Mouse (Mus musculus) MEL (cell line): ENCODE results near the gene Galnt13. TPM values are rescaled to one million over a fixed set of nuclear protein-coding genes. Genes with fewer than 3 reads are reported as not detected.

Experiments used
- DNase-seq: peaks from one replicate; pipeline ENCODE4 v3.0.0; 2011; ENCODE audit warnings: low read depth, low spot score
- H3K27ac ChIP-seq: 2 replicates; pipeline ENCODE4 v1.5.1; 2012; ENCODE audit warnings: low read depth, mild to moderate bottlenecking, control low read depth, low read length, moderate library complexity; ENCODE audit not compliant: control insufficient read depth
- H3K27me3 ChIP-seq, 2 experiments: fragments of 150-350 bp in 1 of 2; sonication (generic) in 1 of 2; 2 replicates each; pipeline ENCODE4 v1.6.1; 2012; ENCODE audit warnings: low read length in 2 of 2, mild to moderate bottlenecking in 2 of 2, improper control_type of control experiment in 1 of 2, moderate library complexity in 1 of 2; ENCODE audit not compliant: insufficient read depth in 2 of 2, control insufficient read depth in 1 of 2
- H3K36me3 ChIP-seq, 2 experiments: 2 replicates each; pipeline ENCODE4 v1.6.1; 2012 to 2014; ENCODE audit warnings: low read length in 2 of 2, improper control_type of control experiment in 1 of 2, inconsistent platforms in 1 of 2, mild to moderate bottlenecking in 1 of 2; ENCODE audit not compliant: insufficient read depth in 2 of 2, control insufficient read depth in 1 of 2
- H3K4me1 ChIP-seq, 2 experiments: fragments of 150-350 bp in 1 of 2; sonication (generic) in 1 of 2; 2 replicates each; pipeline ENCODE4 v1.6.1; 2012; ENCODE audit warnings: low read length in 2 of 2, improper control_type of control experiment in 1 of 2, mild to moderate bottlenecking in 1 of 2; ENCODE audit not compliant: insufficient read depth in 2 of 2, control insufficient read depth in 1 of 2
- H3K4me3 ChIP-seq, 2 experiments: fragments of 150-350 bp in 1 of 2; sonication (generic) in 1 of 2; 2 replicates each; pipeline ENCODE4 v1.5.1; 2012; ENCODE audit warnings: low read depth in 2 of 2, low read length in 2 of 2, mild to moderate bottlenecking in 2 of 2, moderate library complexity in 2 of 2, control low read depth in 1 of 2, improper control_type of control experiment in 1 of 2; ENCODE audit not compliant: control insufficient read depth in 1 of 2, insufficient read depth in 1 of 2
- H3K79me2 ChIP-seq: 2 replicates; pipeline ENCODE4 v1.6.1; 2012; ENCODE audit warnings: mild to moderate bottlenecking, low read length, moderate library complexity; ENCODE audit not compliant: control insufficient read depth, poor library complexity, insufficient read depth
- H3K9ac ChIP-seq: 2 replicates; pipeline ENCODE4 v1.6.1; 2012; ENCODE audit warnings: low read depth, mild to moderate bottlenecking, control low read depth, low read length, moderate library complexity; ENCODE audit not compliant: control insufficient read depth, poor library complexity, severe bottlenecking
- H3K9me3 ChIP-seq: fragments of 150-350 bp; sonication (generic); replicated peaks from 2 replicates; pipeline ENCODE4 v1.6.1; 2012; ENCODE audit warnings: mild to moderate bottlenecking, low read length, improper control_type of control experiment, moderate library complexity; ENCODE audit not compliant: insufficient read depth
- CHD2 ChIP-seq: IDR thresholded peaks from 2 replicates; pipeline ENCODE4 v1.6.1; 2011; ENCODE audit warnings: low read length, improper control_type of control experiment
- HCFC1 ChIP-seq: IDR thresholded peaks from 2 replicates; pipeline ENCODE4 v1.6.1; 2012; ENCODE audit warnings: low read depth, mild to moderate bottlenecking, inconsistent platforms, low read length, improper control_type of control experiment, moderate library complexity
- JUND ChIP-seq: IDR thresholded peaks from 2 replicates; pipeline ENCODE4 v1.6.1; 2011; ENCODE audit warnings: low read depth, mild to moderate bottlenecking, improper control_type of control experiment, low read length
- KAT2A ChIP-seq: conservative IDR thresholded peaks from 2 replicates; pipeline ENCODE4 v1.6.1; 2012; ENCODE audit warnings: low read depth, low read length, improper control_type of control experiment, inconsistent platforms
- MAFK ChIP-seq: IDR thresholded peaks from 2 replicates; pipeline ENCODE4 v1.6.1; 2011; ENCODE audit warnings: low read depth, mild to moderate bottlenecking, low read length, improper control_type of control experiment, borderline replicate concordance
- MAZ ChIP-seq: IDR thresholded peaks from 2 replicates; pipeline ENCODE4 v1.6.1; 2012; ENCODE audit warnings: low read depth, mild to moderate bottlenecking, inconsistent platforms, low read length, improper control_type of control experiment
- MEF2A ChIP-seq: IDR thresholded peaks from 2 replicates; pipeline ENCODE4 v1.6.1; 2014; ENCODE audit warnings: low read depth, mild to moderate bottlenecking, inconsistent platforms, low read length, improper control_type of control experiment; ENCODE audit not compliant: poor library complexity, insufficient replicate concordance, severe bottlenecking; ENCODE audit errors: extremely low read depth
- MXI1 ChIP-seq: IDR thresholded peaks from 2 replicates; pipeline ENCODE4 v1.6.1; 2011; ENCODE audit warnings: mild to moderate bottlenecking, low read depth, low read length, improper control_type of control experiment
- NELFE ChIP-seq: IDR thresholded peaks from 2 replicates; pipeline ENCODE4 v1.6.1; 2011; ENCODE audit warnings: low read depth, low read length, improper control_type of control experiment
- POLR2AphosphoS2 ChIP-seq: IDR thresholded peaks from 2 replicates; pipeline ENCODE4 v1.6.1; 2011; ENCODE audit warnings: low read length, improper control_type of control experiment
- POLR2AphosphoS5 ChIP-seq: IDR thresholded peaks from 2 replicates; pipeline ENCODE4 v1.6.1; 2012; ENCODE audit warnings: low read depth, borderline replicate concordance, mild to moderate bottlenecking, inconsistent platforms, low read length, moderate library complexity, mixed read lengths
- SIN3A ChIP-seq: IDR thresholded peaks from 2 replicates; pipeline ENCODE4 v1.6.1; 2012; ENCODE audit warnings: low read length, improper control_type of control experiment, inconsistent platforms
- SMC3 ChIP-seq: IDR thresholded peaks from 2 replicates; pipeline ENCODE4 v1.6.1; 2011; ENCODE audit warnings: low read depth, low read length, improper control_type of control experiment
- TBP ChIP-seq: IDR thresholded peaks from 2 replicates; pipeline ENCODE4 v1.8.0; 2011; ENCODE audit warnings: low read depth, low read length, improper control_type of control experiment
- TCF12 ChIP-seq: IDR thresholded peaks from 2 replicates; pipeline ENCODE4 v1.6.1; 2014; ENCODE audit warnings: low read depth, mild to moderate bottlenecking, inconsistent platforms, low read length, improper control_type of control experiment, moderate library complexity
- USF1 ChIP-seq: IDR thresholded peaks from 2 replicates; pipeline ENCODE4 v1.6.1; 2014; ENCODE audit warnings: low read depth, mild to moderate bottlenecking, inconsistent platforms, low read length, improper control_type of control experiment, moderate library complexity
- ZNF384 ChIP-seq: IDR thresholded peaks from 2 replicates; pipeline ENCODE4 v1.6.1; 2012; ENCODE audit warnings: low read depth, mild to moderate bottlenecking, inconsistent platforms, low read length, improper control_type of control experiment
- polyA plus RNA-seq, 2 experiments: library from polyadenylated mRNA; stranded (reverse) in 1 of 2; unstranded in 1 of 2; fragments of >175 nt in 1 of 2; fragments of >200 nt in 1 of 2; gene quantifications; 2 replicates each; pipeline versions ENCODE4 v1.2.1 to v1.2.4; 2012; ENCODE audit warnings: low replicate concordance in 2 of 2, low read depth in 1 of 2; ENCODE audit not compliant: insufficient read length in 2 of 2, insufficient read depth in 1 of 2, missing spikeins in 1 of 2
- total RNA-seq: library from RNA; depleted of rRNA; stranded (reverse); fragments of 300-350 nt; gene quantifications from 2 replicates; pipeline ENCODE4 v1.2.3, GENCODE M21; 2012

The Galnt13 gene
- total and polyA plus RNA-seq, 3 experiments: not detected

DNA sequence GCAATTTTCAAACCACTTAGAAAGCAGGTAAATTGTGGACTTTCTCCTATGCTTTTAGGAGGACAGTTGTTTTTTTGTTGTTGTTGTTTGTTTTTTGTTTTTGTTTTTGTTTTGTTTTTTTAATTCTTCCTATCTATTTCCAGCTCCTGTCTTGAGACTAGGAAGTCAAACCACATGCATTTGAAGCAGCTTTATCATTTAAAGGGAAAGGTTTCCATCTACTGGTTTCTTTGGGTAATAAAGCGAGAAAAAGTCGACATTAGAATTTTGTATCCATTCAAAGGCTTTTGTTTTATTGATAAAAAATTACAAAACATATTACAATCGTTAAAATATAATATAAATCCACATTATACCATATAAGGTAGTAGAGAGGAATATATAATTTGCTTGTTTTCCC is 598.5 kb downstream of the Galnt13 start:
- Histone ChIP-seq H3K9ac (no peak overlapping the region), H3K36me3 (no peaks in the 10 kb centered on the region), H3K4me1 (no peaks in the 10 kb centered on the region), H3K9me3 (no peaks in the 10 kb centered on the region), H3K4me3 (no peak overlapping the region), H3K27me3 (no peaks in the 10 kb centered on the region), H3K27ac (no peak overlapping the region), H3K79me2 (no peaks in the 10 kb centered on the region)
- TF ChIP-seq USF1 (no peak), HCFC1 (no peak), CHD2 (no peak), JUND (no peak), POLR2AphosphoS2 (no peak), ZNF384 (no peak), MAZ (no peak), NELFE (no peak), MAFK (no peak), MXI1 (no peak), POLR2AphosphoS5 (no peak), MEF2A (no peak), SMC3 (no peak), SIN3A (no peak), KAT2A (no peak), TBP (no peak), TCF12 (no peak)
- DNase-seq: no peak

DNA sequence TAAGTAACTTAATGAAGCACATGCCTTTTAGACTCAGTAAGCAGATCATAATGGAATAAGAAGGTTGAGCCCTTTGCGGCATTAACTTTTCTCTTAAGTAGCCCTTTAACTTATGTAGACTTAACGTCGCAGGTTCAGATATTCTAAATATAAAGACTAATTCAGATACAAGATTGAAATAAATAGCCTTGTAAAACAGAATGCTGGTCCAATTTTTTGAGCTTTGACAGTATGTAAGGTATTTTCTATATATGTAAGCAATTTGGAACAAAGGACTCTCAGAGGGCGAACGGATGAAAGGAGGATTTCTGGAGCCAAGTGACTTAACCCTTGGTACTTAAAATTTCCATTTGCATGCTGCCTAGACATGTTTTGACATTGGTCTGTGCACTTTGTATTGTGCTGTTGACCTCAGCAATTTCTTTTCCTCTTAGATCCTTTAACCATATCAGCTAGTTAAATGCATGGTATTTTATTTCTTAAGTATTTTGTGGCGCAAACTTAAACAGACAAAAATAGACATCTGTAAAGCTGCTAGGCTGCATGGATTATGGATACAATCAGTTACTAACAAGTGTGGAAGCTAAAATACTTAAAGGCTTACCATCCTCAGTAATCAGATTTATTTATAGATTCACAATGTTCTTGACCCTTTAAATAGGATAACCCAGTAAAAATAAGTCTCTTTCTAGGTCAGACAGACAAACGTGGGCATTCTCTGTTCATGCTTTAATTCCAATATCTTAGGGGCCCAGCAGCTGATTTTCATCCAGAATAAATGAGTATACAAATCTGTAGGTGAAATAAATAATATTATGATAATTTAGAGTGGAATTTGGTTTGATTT is 629.6 kb downstream of the Galnt13 start:
- no peaks in the 10 kb centered on the region for H3K79me2 ChIP-seq
- no peak for TF ChIP-seq SMC3

More for the DNA sequence above, 629.6 kb downstream of the Galnt13 start:
- no peak overlapping the region for H3K27ac ChIP-seq
- no peaks in the 10 kb centered on the region for H3K4me1 ChIP-seq
- H3K27me3 ChIP-seq: no peaks in the 10 kb centered on the region
- H3K36me3 ChIP-seq: no peaks in the 10 kb centered on the region
- no peak overlapping the region for H3K4me3 ChIP-seq
- no peak for DNase-seq
- no peaks in the 10 kb centered on the region for H3K9me3 ChIP-seq
- no peak overlapping the region for H3K9ac ChIP-seq
